Mouse (Mus musculus) adrenal gland, adult 8-10 months (tissue): ENCODE results near the gene Rpl22. TPM values are rescaled to one million over a fixed set of nuclear protein-coding genes. Genes with fewer than 3 reads are reported as not detected.

Experiments
- DNase-seq: peaks from one replicate; pipeline ENCODE4 v3.0.0; 2022
- total RNA-seq, 4 experiments: library from RNA; stranded (reverse); gene quantifications; 2 replicates each; pipeline ENCODE4 v1.2.4; 2022

Gene Rpl22
- total RNA-seq, 4 experiments from 2014 or later: 415 to 500 (median 453) TPM

GRCm38 (mm10) chr4:152296874-152297861, 28.4 kb upstream of the Rpl22 start, which contains the start of gene Icmt:
TSS of gene Icmt (plus strand) at chr4:152297227.
- peak; percentile 99 for DNase-seq

- no peak for DNase-seq
These were observed 26.7 kb upstream of the Rpl22 start for GRCm38 (mm10) chr4:152298836-152299235.

GRCm38 (mm10) chr4:152300375-152300774, 25.2 kb upstream of the Rpl22 start:
- no peak for DNase-seq

DNA sequence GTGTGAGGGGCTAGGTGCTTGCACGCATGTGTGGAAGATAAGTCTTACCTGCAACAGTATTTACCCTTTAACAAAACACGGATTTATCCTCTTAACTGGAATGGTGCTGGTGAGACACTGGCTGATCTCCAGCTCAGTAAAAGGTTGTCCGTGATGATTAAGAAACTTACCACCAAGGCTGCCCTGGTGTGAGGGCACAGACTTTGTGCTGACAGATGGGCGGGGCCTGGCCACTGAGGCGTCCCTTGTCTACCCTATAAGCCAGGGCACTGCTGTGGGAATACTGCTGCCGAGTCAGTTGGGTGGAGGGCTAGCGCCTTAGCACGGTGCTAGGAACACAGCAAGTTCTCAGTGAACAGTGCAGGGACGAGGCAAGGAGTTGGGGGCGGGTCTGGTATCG, 23.5 kb upstream of the Rpl22 start:
- DNase-seq: no peak

DNA sequence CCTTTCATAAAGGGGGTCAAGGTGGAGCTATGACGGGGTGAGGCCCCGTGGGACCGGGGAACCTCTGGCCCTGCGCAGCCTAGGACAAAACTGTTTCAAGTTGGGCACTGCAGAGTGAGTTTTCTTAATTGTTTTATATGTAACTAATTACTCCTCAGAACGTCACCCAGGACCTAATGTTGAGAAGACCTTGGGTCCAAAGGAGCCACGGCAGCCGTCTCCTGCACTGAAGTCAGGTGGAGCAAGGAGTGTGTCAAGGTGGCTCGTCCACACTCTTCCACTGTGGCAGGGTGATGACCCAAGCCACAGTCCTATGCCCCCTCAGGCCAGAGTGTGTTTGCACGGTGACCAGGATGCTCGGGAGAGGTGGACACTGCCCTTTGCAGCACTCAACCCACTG, 22.4 kb upstream of the Rpl22 start:
- no peak for DNase-seq

GRCm38 (mm10) chr4:152304685-152305084, 20.9 kb upstream of the Rpl22 start:
- no peak for DNase-seq

GRCm38 (mm10) chr4:152305991-152306390, 19.6 kb upstream of the Rpl22 start:
- no peak for DNase-seq

- no peak for DNase-seq
These were observed 18.0 kb upstream of the Rpl22 start for GRCm38 (mm10) chr4:152307542-152307941.

DNA sequence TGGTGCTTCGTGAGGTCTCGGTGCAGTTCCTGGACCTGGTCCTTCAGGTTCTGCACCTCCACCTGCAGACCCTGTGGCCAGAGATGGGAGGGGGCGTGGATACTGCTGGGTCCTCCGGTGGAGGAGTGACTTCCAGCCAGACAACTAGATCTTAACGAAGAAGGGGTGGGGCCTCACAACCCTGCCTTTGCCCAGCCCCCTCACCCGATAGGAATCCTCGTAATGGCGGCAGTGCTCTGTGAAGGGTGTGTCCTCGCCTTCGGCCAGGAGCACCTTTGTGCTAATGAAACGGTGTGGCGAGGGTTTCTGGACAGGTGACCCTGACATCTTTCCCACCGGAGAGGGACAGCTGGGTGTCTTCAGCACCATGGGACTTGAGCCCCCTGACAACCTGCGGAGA, 13.4 kb upstream of the Rpl22 start:
- no peak for DNase-seq

DNA sequence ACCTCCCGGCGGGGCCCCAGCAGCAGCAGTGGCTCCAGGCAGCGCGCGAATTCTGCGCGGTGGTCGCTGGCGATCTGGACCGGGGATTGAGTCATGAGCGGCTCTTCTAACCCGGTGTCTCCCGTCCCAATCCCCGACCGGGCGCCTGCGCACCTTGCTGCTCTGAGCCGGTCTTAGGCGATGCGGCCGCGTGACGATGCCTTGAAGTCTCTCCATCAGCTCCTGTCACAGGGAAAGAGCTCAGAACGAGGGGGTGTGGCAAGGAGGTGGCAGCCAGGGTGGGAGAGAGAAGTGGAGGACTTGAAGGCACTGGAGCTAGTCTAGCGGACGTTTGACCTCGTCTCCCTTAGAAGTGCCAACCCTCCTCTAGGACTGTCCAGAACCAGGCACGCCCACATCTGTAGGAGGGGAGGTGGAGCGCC, 12.3 kb upstream of the Rpl22 start:
- DNase-seq: no peak

GRCm38 (mm10) chr4:152313934-152314333, 11.6 kb upstream of the Rpl22 start:
- no peak for DNase-seq

GRCm38 (mm10) chr4:152315498-152316213, 9.9 kb upstream of the Rpl22 start:
- DNase-seq: no peak

DNA sequence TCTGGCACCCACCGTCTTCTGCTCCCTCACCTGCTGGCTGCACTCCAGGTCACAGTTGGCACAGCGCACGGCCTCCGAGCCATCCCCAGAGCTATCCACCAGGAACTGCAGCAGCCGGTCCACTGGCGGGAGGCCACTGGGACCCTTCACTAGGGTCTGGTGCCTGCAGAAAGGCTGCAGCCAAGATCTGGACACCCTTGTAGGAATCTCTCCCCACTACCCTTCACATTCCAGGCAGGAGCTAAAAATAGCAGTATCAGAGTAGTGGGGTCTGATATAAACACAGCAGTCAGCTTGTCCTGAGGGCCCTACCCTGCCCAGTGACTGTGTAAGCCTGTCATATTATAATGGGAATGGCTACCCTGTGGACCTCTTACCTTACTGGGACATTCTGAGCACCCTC, 7.9 kb upstream of the Rpl22 start:
- no peak for DNase-seq

- DNase-seq: no peak
These were observed 6.9 kb upstream of the Rpl22 start, which contains the start of gene Rnf207 for GRCm38 (mm10) chr4:152318517-152319234. TSS of gene Rnf207 (minus strand) at chr4:152318993.

DNA sequence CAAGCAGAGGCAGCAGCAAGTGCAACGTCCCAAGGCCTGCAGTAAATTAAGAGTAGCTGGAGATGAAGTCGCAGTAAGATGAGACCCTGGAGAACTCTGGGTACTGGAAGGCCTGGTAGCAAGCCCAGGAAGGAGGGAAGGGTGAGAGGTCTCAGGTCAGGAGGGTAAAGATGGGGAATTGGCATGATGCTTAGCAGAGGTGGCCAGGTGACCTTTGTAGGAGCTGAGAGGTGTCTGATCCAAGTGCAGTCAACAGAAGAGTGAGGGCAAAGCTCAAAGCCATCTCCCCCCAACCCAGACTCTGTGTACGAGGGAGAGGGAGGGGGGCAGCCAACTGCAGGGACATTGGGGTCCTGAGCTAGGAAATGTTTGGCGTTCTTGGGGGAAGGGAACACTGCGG, 4.1 kb upstream of the Rpl22 start:
- DNase-seq: no peak

GRCm38 (mm10) chr4:152324641-152325562, 640 bp upstream of the Rpl22 start:
- no peak for DNase-seq

GRCm38 (mm10) chr4:152326543-152326942, 1.0 kb downstream of the Rpl22 start:
- DNase-seq: no peak

DNA sequence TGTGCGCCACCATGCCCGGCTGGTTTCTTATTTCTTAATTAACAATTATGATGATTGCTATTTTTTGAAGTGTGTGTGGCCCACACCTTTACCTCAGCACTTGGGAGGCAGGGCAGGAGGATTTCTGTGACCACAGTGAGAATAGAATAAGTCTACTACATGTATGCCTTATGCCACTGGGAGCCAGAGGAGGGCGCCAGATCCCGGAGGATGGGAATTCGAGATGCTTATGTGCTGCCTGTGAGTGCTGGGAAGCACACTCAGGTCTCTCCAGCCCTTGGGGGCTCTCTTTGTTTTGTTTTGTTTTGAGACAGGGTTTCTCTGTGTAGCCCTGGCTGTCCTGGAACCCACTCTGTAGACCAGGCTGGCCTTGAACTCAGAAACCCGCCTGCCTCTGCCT, 3.1 kb downstream of the Rpl22 start:
- DNase-seq: no peak

- peak; percentile 30 for DNase-seq
These were observed 7.4 kb downstream of the Rpl22 start for GRCm38 (mm10) chr4:152332952-152333351.

DNA sequence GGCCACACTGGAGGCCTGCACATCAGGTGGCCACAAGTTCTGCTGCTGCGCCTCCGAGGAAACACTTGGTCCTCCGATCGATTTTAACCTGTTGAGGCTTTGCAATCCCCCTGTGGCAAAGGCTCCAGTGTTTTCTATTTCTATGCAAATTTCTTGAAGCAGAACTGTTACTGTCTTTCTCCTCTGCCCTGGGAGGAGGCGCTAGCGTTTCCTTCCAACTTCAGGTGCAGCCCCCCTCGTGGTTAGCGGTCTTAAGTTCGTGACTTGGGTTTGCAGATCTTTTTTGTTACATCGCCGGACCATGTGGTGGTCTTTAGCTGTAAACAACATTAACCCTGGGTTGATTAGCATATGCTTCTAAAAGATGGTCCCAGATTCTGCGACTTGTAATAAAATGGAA, 8.0 kb downstream of the Rpl22 start:
- no peak for DNase-seq

DNA sequence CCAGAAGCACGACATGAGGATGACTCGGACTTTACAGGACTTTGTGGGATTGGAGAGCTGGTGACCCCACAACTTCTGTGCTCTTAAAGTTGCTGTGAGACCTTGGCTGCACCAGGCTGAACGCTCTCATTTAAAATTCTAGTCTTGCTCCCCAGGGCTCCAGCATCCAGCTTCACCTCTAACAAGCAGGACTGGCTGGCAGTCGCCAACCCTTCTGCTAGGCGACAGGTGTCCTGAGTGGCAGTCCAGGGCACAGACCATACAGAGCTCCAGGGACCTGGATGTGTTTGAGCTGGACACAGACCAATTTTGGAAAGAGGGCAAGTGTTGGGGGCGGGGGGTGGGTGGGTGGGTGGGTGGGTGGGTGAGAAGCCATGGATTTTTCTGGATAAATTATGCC, 12.2 kb downstream of the Rpl22 start:
- no peak for DNase-seq
